Mouse (Mus musculus) limb, embryonic 13.5 days (tissue): ENCODE measurements around the gene Sar1a. TPM values are rescaled to one million over a fixed set of nuclear protein-coding genes. Genes with fewer than 3 reads are reported as not detected.

Experiments
- ATAC-seq: fragments of 200-750 bp; cut with Nextera tagmentation; 2 replicates; pipeline ENCODE4 v1.8.0; 2017; ENCODE audit warnings: low read depth, moderate number of reproducible peaks, moderate TSS enrichment; ENCODE audit not compliant: low FRiP score
- H3K27ac ChIP-seq: fragments of 300-500 bp; sonication (generic); 2 replicates; pipeline ENCODE4 v1.5.1; 2015; ENCODE audit warnings: inconsistent platforms, mild to moderate bottlenecking, moderate library complexity
- H3K27me3 ChIP-seq: fragments of 300-500 bp; sonication (generic); 2 replicates; pipeline ENCODE4 v1.6.1; 2015; ENCODE audit warnings: mild to moderate bottlenecking, inconsistent platforms
- H3K36me3 ChIP-seq: fragments of 300-500 bp; sonication (generic); 2 replicates; pipeline ENCODE4 v1.6.1; 2015; ENCODE audit warnings: inconsistent platforms, mild to moderate bottlenecking, moderate library complexity
- H3K4me1 ChIP-seq: fragments of 300-500 bp; sonication (generic); 2 replicates; pipeline ENCODE4 v1.6.1; 2015; ENCODE audit warnings: inconsistent platforms
- H3K4me2 ChIP-seq: fragments of 300-500 bp; sonication (generic); replicated peaks from 2 replicates; pipeline ENCODE4 v1.6.1; 2015; ENCODE audit warnings: inconsistent platforms, mild to moderate bottlenecking, moderate library complexity
- H3K4me3 ChIP-seq: fragments of 300-500 bp; sonication (generic); 2 replicates; pipeline ENCODE4 v1.5.1; 2015; ENCODE audit warnings: moderate library complexity, mild to moderate bottlenecking, inconsistent platforms
- H3K9ac ChIP-seq: fragments of 300-500 bp; sonication (generic); 2 replicates; pipeline ENCODE4 v1.6.1; 2015; ENCODE audit warnings: mild to moderate bottlenecking, inconsistent platforms
- H3K9me3 ChIP-seq: fragments of 300-500 bp; sonication (generic); 2 replicates; pipeline ENCODE4 v1.6.1; 2016; ENCODE audit warnings: inconsistent platforms
- WGBS: fragments of 180-500 bp; shearing (Covaris S2); methylation state at CpG from one replicate; pipeline ENCODE4 v1.1.7; 2015; 5-methylcytosine and 5-hydroxymethylcytosine counted together
- polyA plus RNA-seq: library from polyadenylated mRNA; unstranded; fragments of >200 nt; fragmentation: Nextera tagmentation; extraction: Ambion mirVana; gene quantifications from 2 replicates; pipeline ENCODE4 v1.2.1, GENCODE M21; 2015

Sar1a gene
- polyA plus RNA-seq, 1 experiment from 2014 or later = 292 TPM

GRCm38 (mm10) chr10:61693563-61693962 lies 13.5 kb downstream of the Sar1a start:
- WGBS = 69% methylated on average over 4 of the region's 4 CpGs
- Histone ChIP-seq H3K9me3 (no peaks in the 10 kb centered on the region), H3K27me3 (no peaks in the 10 kb centered on the region), H3K36me3 (peaks cover 62% of the 10 kb centered on the region), H3K27ac (no peak overlapping the region), H3K4me1 (peaks cover 17% of the 10 kb centered on the region), H3K4me2 (no peak overlapping the region), H3K4me3 (no peak overlapping the region), H3K9ac (no peak overlapping the region)
- no peak for ATAC-seq

GRCm38 (mm10) chr10:61694870-61695670 lies 15.0 kb downstream of the Sar1a start, which contains the start of gene Tysnd1:
Gene Tysnd1 (plus strand): TSS chr10:61695514.
- H3K36me3 ChIP-seq = peaks cover 56% of the 10 kb centered on the region
- H3K4me3 ChIP-seq = peak within 1 kb of the TSS; percentile 99
- WGBS = under 1% methylated on average over 42 of the region's 42 CpGs
- no peaks in the 10 kb centered on the region for H3K9me3 ChIP-seq
- H3K4me2 ChIP-seq = peak within 1 kb of the TSS; percentile 100
- peak; percentile 98 for ATAC-seq
- H3K4me1 ChIP-seq = peaks cover 17% of the 10 kb centered on the region
- H3K27me3 ChIP-seq = no peaks in the 10 kb centered on the region
- no peak within 1 kb of the TSS; the same call in 1 of the 2 replicates for H3K27ac ChIP-seq
- H3K9ac ChIP-seq = peak within 1 kb of the TSS; percentile 91

- Histone ChIP-seq H3K36me3 (peaks cover 50% of the 10 kb centered on the region), H3K4me3 (peak overlapping the region; percentile 99), H3K4me2 (peak overlapping the region; percentile 100), H3K4me1 (peaks cover 17% of the 10 kb centered on the region), H3K27ac (no peak overlapping the region), H3K9ac (peak overlapping the region; percentile 91), H3K27me3 (no peaks in the 10 kb centered on the region), H3K9me3 (no peaks in the 10 kb centered on the region)
- under 1% methylated on average over 108 of the region's 111 CpGs for WGBS
- ATAC-seq = no peak; the same call in 1 of the 2 replicates
Observed at GRCm38 (mm10) chr10:61695703-61696559, 15.8 kb downstream of the Sar1a start.

GRCm38 (mm10) chr10:61696560-61696823 lies 16.4 kb downstream of the Sar1a start:
- Histone ChIP-seq H3K4me1 (peaks cover 17% of the 10 kb centered on the region), H3K9ac (peak overlapping the region; percentile 91), H3K27ac (no peak overlapping the region), H3K4me3 (peak overlapping the region; percentile 99), H3K27me3 (no peaks in the 10 kb centered on the region), H3K36me3 (peaks cover 48% of the 10 kb centered on the region), H3K9me3 (no peaks in the 10 kb centered on the region), H3K4me2 (peak overlapping the region; percentile 100)
- 10% methylated on average over 19 of the region's 19 CpGs for WGBS
- no peak for ATAC-seq

GRCm38 (mm10) chr10:61697028-61697427 lies 16.9 kb downstream of the Sar1a start:
- peak overlapping the region; percentile 99 for H3K4me3 ChIP-seq
- H3K36me3 ChIP-seq = peaks cover 48% of the 10 kb centered on the region

GRCm38 (mm10) chr10:61704663-61705062 lies 24.6 kb downstream of the Sar1a start:
- Histone ChIP-seq H3K9ac (no peak overlapping the region), H3K4me3 (no peak overlapping the region), H3K4me2 (no peak overlapping the region), H3K4me1 (no peaks in the 10 kb centered on the region), H3K27ac (no peak overlapping the region), H3K9me3 (no peaks in the 10 kb centered on the region), H3K27me3 (no peaks in the 10 kb centered on the region), H3K36me3 (peaks cover 35% of the 10 kb centered on the region)
- no peak for ATAC-seq
- 79% methylated on average over 4 of the region's 4 CpGs for WGBS

More at GRCm38 (mm10) chr10:61697028-61697427, 16.9 kb downstream of the Sar1a start:
- no peak for ATAC-seq
- Histone ChIP-seq H3K27me3 (no peaks in the 10 kb centered on the region), H3K27ac (no peak overlapping the region), H3K9me3 (no peaks in the 10 kb centered on the region), H3K4me1 (peaks cover 17% of the 10 kb centered on the region), H3K4me2 (peak overlapping the region; percentile 100), H3K9ac (peak overlapping the region; percentile 91)
- 89% methylated on average over 2 of the region's 2 CpGs for WGBS

GRCm38 (mm10) chr10:61706412-61707375 lies 26.6 kb downstream of the Sar1a start:
- peaks cover 27% of the 10 kb centered on the region for H3K36me3 ChIP-seq
- no peak overlapping the region for H3K9ac ChIP-seq
- no peaks in the 10 kb centered on the region for H3K9me3 ChIP-seq
- 72% methylated on average over 6 of the region's 6 CpGs for WGBS
- no peak overlapping the region for H3K27ac ChIP-seq
- no peaks in the 10 kb centered on the region for H3K4me1 ChIP-seq
- no peak for ATAC-seq
- no peaks in the 10 kb centered on the region for H3K27me3 ChIP-seq
- no peak overlapping the region for H3K4me2 ChIP-seq
- no peak overlapping the region for H3K4me3 ChIP-seq

GRCm38 (mm10) chr10:61713601-61714000 lies 33.5 kb downstream of the Sar1a start:
- Histone ChIP-seq H3K36me3 (no peaks in the 10 kb centered on the region), H3K4me3 (no peak overlapping the region), H3K4me1 (peaks cover 15% of the 10 kb centered on the region), H3K27me3 (no peaks in the 10 kb centered on the region), H3K4me2 (no peak overlapping the region), H3K9me3 (no peaks in the 10 kb centered on the region), H3K27ac (no peak overlapping the region), H3K9ac (no peak overlapping the region)
- no peak for ATAC-seq
- WGBS = 66% methylated on average over 3 of the region's 3 CpGs

GRCm38 (mm10) chr10:61714146-61714545 lies 34.0 kb downstream of the Sar1a start:
- H3K4me1 ChIP-seq = peaks cover 15% of the 10 kb centered on the region
- H3K27me3 ChIP-seq = no peaks in the 10 kb centered on the region
- 93% methylated on average over 4 of the region's 4 CpGs for WGBS
- no peak overlapping the region for H3K27ac ChIP-seq
- no peaks in the 10 kb centered on the region for H3K9me3 ChIP-seq
- no peak overlapping the region for H3K4me3 ChIP-seq
- no peaks in the 10 kb centered on the region for H3K36me3 ChIP-seq
- no peak overlapping the region for H3K4me2 ChIP-seq
- ATAC-seq = no peak
- no peak overlapping the region for H3K9ac ChIP-seq

- peak; percentile 92 for ATAC-seq
- peaks cover 15% of the 10 kb centered on the region for H3K4me1 ChIP-seq
- H3K27ac ChIP-seq = no peak within 1 kb of the TSS
- H3K9ac ChIP-seq = peak within 1 kb of the TSS; percentile 67
- peak within 1 kb of the TSS; percentile 64 for H3K4me3 ChIP-seq
- WGBS = 13% methylated on average over 35 of the region's 36 CpGs
- no peaks in the 10 kb centered on the region for H3K36me3 ChIP-seq
- H3K4me2 ChIP-seq = peak within 1 kb of the TSS; percentile 88
- H3K9me3 ChIP-seq = no peaks in the 10 kb centered on the region
- no peaks in the 10 kb centered on the region for H3K27me3 ChIP-seq
Observed at GRCm38 (mm10) chr10:61714771-61715461, 34.8 kb downstream of the Sar1a start, which contains the start of gene Aifm2. Gene Aifm2 (plus strand): TSS chr10:61715263.

GRCm38 (mm10) chr10:61715462-61715837 lies 35.4 kb downstream of the Sar1a start:
- no peaks in the 10 kb centered on the region for H3K9me3 ChIP-seq
- H3K4me3 ChIP-seq = peak overlapping the region; percentile 64
- 4% methylated on average over 11 of the region's 11 CpGs for WGBS
- no peaks in the 10 kb centered on the region for H3K36me3 ChIP-seq
- H3K27me3 ChIP-seq = no peaks in the 10 kb centered on the region
- peaks cover 15% of the 10 kb centered on the region for H3K4me1 ChIP-seq
- peak; percentile 73 for ATAC-seq
- H3K27ac ChIP-seq = no peak overlapping the region
- H3K9ac ChIP-seq = peak overlapping the region; percentile 67
- peak overlapping the region; percentile 88 for H3K4me2 ChIP-seq
